Comparison of ENCODE assay signal across 18 mouse cellular contexts in genomic region chr6:145326141-145326806, GRCm38 (mm10).
DNase-seq lines count a peak whose midpoint lies in the region; ATAC-seq and TF ChIP-seq lines count a peak whose summit lies in the region.
"Had no signal": no experiment of that assay in that cellular context is flagged by ENCODE, and none has a peak within 500 bp of the region (broad histone marks: within the 10 kb centered on the region; RNA-seq: fewer than 3 reads in every experiment).

No protein-coding gene starts in this region.

- no peaks in the 10 kb centered on the region for H3K36me3 ChIP-seq in intestine, postnatal 0 days (ENCODE audit: control insufficient read depth, insufficient read depth)
- no peaks in the 10 kb centered on the region for H3K36me3 ChIP-seq in hindbrain, embryonic 16.5 days (ENCODE audit: control insufficient read depth, insufficient read depth, low read length)
- H3K36me3 ChIP-seq: embryonic facial prominence, embryonic 13.5 days; forebrain, embryonic 10.5 days; heart, embryonic 10.5 days; neural tube, embryonic 15.5 days had no signal

- H3K27me3 ChIP-seq in intestine, postnatal 0 days (replicated peaks; ENCODE audit: control insufficient read depth, insufficient read depth, low read length) = no peaks in the 10 kb centered on the region
- no peaks in the 10 kb centered on the region for H3K27me3 ChIP-seq in cerebellum, adult 2 months (ENCODE audit: control insufficient read depth, insufficient read depth, low read length)
- H3K27me3 ChIP-seq in hindbrain, embryonic 16.5 days (replicated peaks; ENCODE audit: control insufficient read depth, insufficient read depth, low read length) = no peaks in the 10 kb centered on the region
- H3K27me3 ChIP-seq: embryonic facial prominence, embryonic 13.5 days; neural tube, embryonic 15.5 days had no signal

- no peaks in the 10 kb centered on the region for H3K9me3 ChIP-seq in intestine, postnatal 0 days (ENCODE audit: control insufficient read depth)
- H3K9me3 ChIP-seq in hindbrain, embryonic 16.5 days (ENCODE audit: control insufficient read depth, low read length) = no peaks in the 10 kb centered on the region
- H3K9me3 ChIP-seq: forebrain, embryonic 10.5 days; heart, embryonic 10.5 days; neural tube, embryonic 15.5 days had no signal

- no peak for ATAC-seq in intestine, postnatal 0 days
- peak; percentile 80 for ATAC-seq in megakaryocyte progenitor cell, adult 5-6 weeks (replicated peaks; ENCODE audit: poor library complexity)
- ATAC-seq in hindbrain, embryonic 16.5 days = no peak

- no peak overlapping the region for H3K4me2 ChIP-seq in intestine, postnatal 0 days (replicated peaks; ENCODE audit: low read depth)
- H3K4me2 ChIP-seq in hindbrain, embryonic 16.5 days (ENCODE audit: low read length) = no peak overlapping the region
- H3K4me2 ChIP-seq: embryonic facial prominence, embryonic 13.5 days; neural tube, embryonic 15.5 days had no signal

- H3K9ac ChIP-seq in intestine, postnatal 0 days (ENCODE audit: low read depth, low read length) = no peak overlapping the region
- H3K9ac ChIP-seq in hindbrain, embryonic 16.5 days (ENCODE audit: low read depth, low read length) = no peak overlapping the region
- H3K9ac ChIP-seq: embryonic facial prominence, embryonic 13.5 days; neural tube, embryonic 15.5 days had no signal

- 0 out of 2 replicates have a peak, but pooled peaks have one; percentile 2 for TF ChIP-seq CTCF in intestine, postnatal 0 days (IDR thresholded peaks at IDR 0.05; ENCODE audit: low read depth)
- no peak for TF ChIP-seq CTCF in cerebellum, adult 2 months (IDR thresholded peaks at IDR 0.05; ENCODE audit: borderline replicate concordance, insufficient read depth, low read depth, low read length)

- no peak overlapping the region for H3K27ac ChIP-seq in intestine, postnatal 0 days (ENCODE audit: low read depth, low read length)
- no peak overlapping the region for H3K27ac ChIP-seq in cerebellum, adult 2 months (ENCODE audit: insufficient read depth, low read length)
- no peak overlapping the region for H3K27ac ChIP-seq in hindbrain, embryonic 16.5 days (ENCODE audit: low read depth, low read length)
- H3K27ac ChIP-seq: embryonic facial prominence, embryonic 13.5 days; forebrain, embryonic 10.5 days; gastrocnemius, adult 2 months; heart, embryonic 10.5 days; neural tube, embryonic 15.5 days had no signal

- TF ChIP-seq POLR2A in cerebellum, adult 2 months (IDR thresholded peaks at IDR 0.05; ENCODE audit: borderline replicate concordance, insufficient read depth, low read length) = no peak

- 66% methylated on average over 12 of the region's 12 CpGs for WGBS in intestine, postnatal 0 days
- WGBS in cerebellum, adult 2 months = 86% methylated on average over 12 of the region's 12 CpGs
- WGBS in hindbrain, embryonic 16.5 days = 88% methylated on average over 12 of the region's 12 CpGs

- H3K4me1 ChIP-seq in intestine, postnatal 0 days (replicated peaks; ENCODE audit: control insufficient read depth, insufficient read depth, low read length) = peaks cover 3% of the 10 kb centered on the region; the same call in 1 of the 2 replicates
- H3K4me1 ChIP-seq in cerebellum, adult 2 months (ENCODE audit: control insufficient read depth, insufficient read depth, low read length) = no peaks in the 10 kb centered on the region
- no peaks in the 10 kb centered on the region for H3K4me1 ChIP-seq in hindbrain, embryonic 16.5 days (ENCODE audit: control insufficient read depth, insufficient read depth, low read depth, low read length)
- H3K4me1 ChIP-seq: embryonic facial prominence, embryonic 13.5 days; forebrain, embryonic 10.5 days; neural tube, embryonic 15.5 days had no signal

- no peak overlapping the region for H3K4me3 ChIP-seq in intestine, postnatal 0 days (ENCODE audit: low read depth, low read length)
- no peak overlapping the region for H3K4me3 ChIP-seq in cerebellum, adult 2 months (replicated peaks; ENCODE audit: insufficient read depth, low read depth, low read length)
- no peak overlapping the region for H3K4me3 ChIP-seq in hindbrain, embryonic 16.5 days (ENCODE audit: low read length)
- H3K4me3 ChIP-seq: embryonic facial prominence, embryonic 13.5 days; forebrain, embryonic 10.5 days; gastrocnemius, adult 2 months; heart, embryonic 10.5 days; neural tube, embryonic 15.5 days had no signal

- peak; percentile 69 for DNase-seq in layer of hippocampus, adult 11-12 months (ENCODE audit: low spot score)
- no peak for DNase-seq in layer of hippocampus, postnatal 10 days (ENCODE audit: low spot score in 2 of 2)
- DNase-seq in 416B (ENCODE audit: low read depth) = peak; percentile 66
- no peak for DNase-seq in thymus, adult 18-20 months
- no peak for DNase-seq in cerebellum, adult 2 months
- DNase-seq: adrenal gland, adult 8-10 months; cerebellum, postnatal 10 days; gastrocnemius, adult 2 months; heart, postnatal 36 days; kidney, postnatal 10 days; lung, adult 18-20 months had no signal

Comparison
In these comparisons a context has a peak if more than half of its experiments do, and no peak if none do; other contexts are left out.
1. DNase-seq: peak in layer of hippocampus, adult 11-12 months (single experiment) and 416B (single experiment); none in layer of hippocampus, postnatal 10 days (0 of 2), thymus, adult 18-20 months (0 of 2) and cerebellum, adult 2 months (0 of 2).